Mouse (Mus musculus): Measurements from ENCODE around the gene Chd3. TPM values are rescaled to one million over a fixed set of nuclear protein-coding genes. Genes with fewer than 3 reads are reported as not detected.
A peak's percentile ranks its signal among the peaks of the same experiment; 100 is the strongest.

Gene Chd3
- polyA plus RNA-seq, 1 experiment from 2014 or later, result 53.0 TPM

DNA sequence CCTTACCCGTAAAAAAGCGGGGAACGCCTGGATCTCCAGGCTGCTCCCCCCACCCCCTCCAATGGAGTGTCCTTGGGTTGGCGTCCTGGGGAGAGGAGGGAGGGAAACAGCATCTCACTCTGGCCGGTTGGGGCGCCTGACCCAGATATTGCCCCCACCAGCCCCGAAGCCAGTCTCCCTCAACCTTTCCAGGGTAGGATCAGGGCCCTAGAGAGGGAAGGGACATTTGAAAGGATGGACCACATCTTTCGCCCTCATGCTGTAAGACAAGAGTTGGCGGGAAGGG, 42.1 kb downstream of the Chd3 start:
- 9% methylated on average over 9 of the region's 9 CpGs for WGBS
- no peak overlapping the region; the same call in 1 of the 2 replicates for H3K9ac ChIP-seq (ENCODE audit: low read length)

DNA sequence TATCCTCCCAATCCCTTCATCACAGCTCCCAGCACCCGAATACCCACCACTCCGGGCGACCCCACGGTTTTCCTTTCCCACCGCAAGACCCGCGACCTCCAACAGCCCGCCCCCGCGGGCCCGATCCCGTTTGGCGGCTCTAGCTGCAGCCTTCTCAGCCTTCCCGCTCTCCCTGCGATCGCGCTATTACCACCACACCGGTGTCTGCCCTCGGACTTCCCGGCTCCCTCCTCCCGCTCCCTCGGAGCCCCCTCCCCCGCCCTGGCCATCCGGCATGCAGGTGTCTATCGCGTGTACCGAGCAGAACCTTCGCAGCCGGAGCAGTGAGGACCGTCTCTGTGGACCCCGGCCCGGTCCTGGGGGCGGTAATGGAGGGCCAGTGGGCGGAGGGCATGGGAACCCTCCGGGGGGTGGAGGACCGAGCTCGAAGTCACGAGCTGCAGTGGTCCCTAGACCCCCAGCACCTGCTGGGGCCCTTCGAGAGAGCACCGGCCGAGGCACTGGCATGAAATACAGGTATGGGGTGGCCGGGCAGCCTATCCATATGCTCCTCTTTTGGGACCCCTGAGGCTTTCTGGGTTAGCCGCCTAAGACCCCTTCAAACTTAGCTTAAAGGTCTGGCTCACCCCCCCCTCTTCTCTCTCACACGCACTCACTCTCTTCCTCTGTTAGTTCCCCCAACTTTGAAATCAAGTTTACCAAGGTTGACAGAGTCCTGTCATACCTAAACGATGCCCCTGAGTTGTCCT, 42.6 kb downstream of the Chd3 start:
- Histone ChIP-seq H3K27me3 (ENCODE audit: control insufficient read depth, insufficient read depth, low read length) (peaks cover 13% of the 10 kb centered on the region; the same call in 1 of the 2 replicates), H3K4me3 (ENCODE audit: low read depth, low read length) (peak overlapping the region; percentile 50), H3K9me3 (ENCODE audit: control insufficient read depth, low read length) (no peaks in the 10 kb centered on the region), H3K36me3 (ENCODE audit: control insufficient read depth, insufficient read depth, low read length) (no peaks in the 10 kb centered on the region), H3K9ac (ENCODE audit: low read length) (peak overlapping the region; percentile 63), H3K27ac (ENCODE audit: low read depth, low read length) (no peak overlapping the region), H3K4me1 (replicated peaks; ENCODE audit: control insufficient read depth, insufficient read depth, low read length) (peaks cover 21% of the 10 kb centered on the region), H3K4me2 (ENCODE audit: low read depth, low read length, severe bottlenecking) (peak overlapping the region; percentile 82)
- ATAC-seq (replicated peaks; ENCODE audit: low FRiP score) (peak; percentile 15; the same call in 1 of the 2 replicates), DNase-seq (ENCODE audit: low spot score) (no peak)
- under 1% methylated on average over 45 of the region's 45 CpGs for WGBS

More for the DNA sequence above, 42.1 kb downstream of the Chd3 start:
- H3K4me1 ChIP-seq (replicated peaks; ENCODE audit: control insufficient read depth, insufficient read depth, low read length), result peaks cover 21% of the 10 kb centered on the region
- H3K4me3 ChIP-seq (ENCODE audit: low read depth, low read length), result peak overlapping the region; percentile 50
- DNase-seq (ENCODE audit: low spot score), result no peak
- H3K27ac ChIP-seq (ENCODE audit: low read depth, low read length), result no peak overlapping the region
- H3K9me3 ChIP-seq (ENCODE audit: control insufficient read depth, low read length), result no peaks in the 10 kb centered on the region
- peak overlapping the region; percentile 82; the same call in 1 of the 2 replicates for H3K4me2 ChIP-seq (ENCODE audit: low read depth, low read length, severe bottlenecking)
- ATAC-seq (replicated peaks; ENCODE audit: low FRiP score), result no peak
- peaks cover 13% of the 10 kb centered on the region; the same call in 1 of the 2 replicates for H3K27me3 ChIP-seq (ENCODE audit: control insufficient read depth, insufficient read depth, low read length)
- H3K36me3 ChIP-seq (ENCODE audit: control insufficient read depth, insufficient read depth, low read length), result no peaks in the 10 kb centered on the region

DNA sequence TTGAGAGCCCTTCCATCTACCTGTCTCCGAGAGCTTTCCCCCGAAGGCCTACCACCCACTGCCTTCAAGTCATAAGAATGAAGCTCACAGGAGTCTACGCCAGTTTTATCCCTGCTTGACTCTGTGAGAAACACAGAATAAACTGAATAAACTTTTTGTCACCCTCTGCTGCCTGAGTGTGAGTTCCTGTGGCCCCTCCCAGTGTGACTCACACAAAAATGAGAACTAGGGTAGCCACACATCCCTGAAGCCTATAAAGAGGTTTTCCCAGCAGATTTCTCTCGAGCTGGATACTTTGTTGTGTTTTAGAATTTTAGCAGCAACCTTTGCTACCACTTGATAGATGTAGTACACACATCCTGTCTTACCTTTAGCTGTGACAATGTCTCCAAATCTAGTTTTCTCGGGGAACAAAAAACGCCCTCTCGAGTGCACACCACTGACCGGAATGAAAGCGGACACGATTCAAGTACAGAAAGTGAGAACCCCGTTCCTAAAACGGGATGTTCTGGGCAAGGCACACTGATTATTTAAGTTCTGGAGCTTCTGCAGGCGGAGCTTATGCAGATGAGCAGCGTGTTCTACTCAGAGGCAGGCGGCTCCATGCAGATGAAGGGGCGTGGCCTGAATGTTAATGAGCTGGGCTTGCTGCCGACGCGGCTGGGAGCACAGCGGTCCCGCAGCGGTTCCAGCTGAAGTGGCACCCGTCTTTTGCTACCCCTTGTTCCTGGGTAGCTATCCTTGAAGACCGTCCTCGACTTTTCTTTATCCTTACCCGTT, 43.4 kb downstream of the Chd3 start, which contains the start of gene Kcnab3:
Gene Kcnab3, plus strand, starts transcription at position 631 of the 780 bp plus-strand sequence.
- peaks cover 13% of the 10 kb centered on the region; the same call in 1 of the 2 replicates for H3K27me3 ChIP-seq (ENCODE audit: control insufficient read depth, insufficient read depth, low read length)
- WGBS, result 10% methylated on average over 26 of the region's 26 CpGs
- H3K9ac ChIP-seq (ENCODE audit: low read length), result peak within 1 kb of the TSS; percentile 63
- H3K27ac ChIP-seq (ENCODE audit: low read depth, low read length), result no peak within 1 kb of the TSS
- peaks cover 18% of the 10 kb centered on the region for H3K4me1 ChIP-seq (replicated peaks; ENCODE audit: control insufficient read depth, insufficient read depth, low read length)
- H3K9me3 ChIP-seq (ENCODE audit: control insufficient read depth, low read length), result no peaks in the 10 kb centered on the region
- no peaks in the 10 kb centered on the region for H3K36me3 ChIP-seq (ENCODE audit: control insufficient read depth, insufficient read depth, low read length)
- DNase-seq (ENCODE audit: low spot score), result peak; percentile 88
- H3K4me3 ChIP-seq (ENCODE audit: low read depth, low read length), result peak within 1 kb of the TSS; percentile 50
- peak within 1 kb of the TSS; percentile 82 for H3K4me2 ChIP-seq (ENCODE audit: low read depth, low read length, severe bottlenecking)
- peak; percentile 68 for ATAC-seq (replicated peaks; ENCODE audit: low FRiP score)

- ATAC-seq (replicated peaks; ENCODE audit: low FRiP score) (no peak), DNase-seq (ENCODE audit: low spot score) (no peak)
- WGBS, result 86% methylated on average over 6 of the region's 6 CpGs
- Histone ChIP-seq H3K27ac (ENCODE audit: low read depth, low read length) (no peak overlapping the region), H3K36me3 (ENCODE audit: control insufficient read depth, insufficient read depth, low read length) (no peaks in the 10 kb centered on the region; the same call in 1 of the 2 replicates), H3K9ac (ENCODE audit: low read length) (no peak overlapping the region; the same call in 1 of the 2 replicates), H3K4me3 (ENCODE audit: low read depth, low read length) (0 out of 2 replicates have a peak overlapping the region, but pooled peaks have one; percentile 61), H3K9me3 (ENCODE audit: control insufficient read depth, low read length) (no peaks in the 10 kb centered on the region), H3K4me1 (replicated peaks; ENCODE audit: control insufficient read depth, insufficient read depth, low read length) (peaks cover 18% of the 10 kb centered on the region), H3K4me2 (ENCODE audit: low read depth, low read length, severe bottlenecking) (peak overlapping the region; percentile 87), H3K27me3 (ENCODE audit: control insufficient read depth, insufficient read depth, low read length) (peaks cover 13% of the 10 kb centered on the region; the same call in 1 of the 2 replicates)
These were observed 44.5 kb downstream of the Chd3 start for GRCm38 (mm10) chr11:69324749-69325148.

- ATAC-seq (replicated peaks; ENCODE audit: low FRiP score), result peak; percentile 88
- peak within 1 kb of the TSS; percentile 85 for H3K27ac ChIP-seq (ENCODE audit: low read depth, low read length)
- no peaks in the 10 kb centered on the region; the same call in 1 of the 2 replicates for H3K36me3 ChIP-seq (ENCODE audit: control insufficient read depth, insufficient read depth, low read length)
- under 1% methylated on average over 30 of the region's 30 CpGs for WGBS
- peak within 1 kb of the TSS; percentile 86 for H3K9ac ChIP-seq (ENCODE audit: low read length)
- peaks cover 13% of the 10 kb centered on the region; the same call in 1 of the 2 replicates for H3K27me3 ChIP-seq (ENCODE audit: control insufficient read depth, insufficient read depth, low read length)
- DNase-seq (ENCODE audit: low spot score), result peak; percentile 100
- H3K4me1 ChIP-seq (replicated peaks; ENCODE audit: control insufficient read depth, insufficient read depth, low read length), result peaks cover 18% of the 10 kb centered on the region
- H3K9me3 ChIP-seq (ENCODE audit: control insufficient read depth, low read length), result no peaks in the 10 kb centered on the region
- H3K4me2 ChIP-seq (ENCODE audit: low read depth, low read length, severe bottlenecking), result peak within 1 kb of the TSS; percentile 87
- H3K4me3 ChIP-seq (ENCODE audit: low read depth, low read length), result peak within 1 kb of the TSS; percentile 61
These were observed 45.5 kb downstream of the Chd3 start, which contains the start of the genes Cntrob and Trappc1 for GRCm38 (mm10) chr11:69323667-69324111. TSS of gene Cntrob (minus strand) at chr11:69323775. TSS of gene Trappc1 (plus strand) at chr11:69323980.

DNA sequence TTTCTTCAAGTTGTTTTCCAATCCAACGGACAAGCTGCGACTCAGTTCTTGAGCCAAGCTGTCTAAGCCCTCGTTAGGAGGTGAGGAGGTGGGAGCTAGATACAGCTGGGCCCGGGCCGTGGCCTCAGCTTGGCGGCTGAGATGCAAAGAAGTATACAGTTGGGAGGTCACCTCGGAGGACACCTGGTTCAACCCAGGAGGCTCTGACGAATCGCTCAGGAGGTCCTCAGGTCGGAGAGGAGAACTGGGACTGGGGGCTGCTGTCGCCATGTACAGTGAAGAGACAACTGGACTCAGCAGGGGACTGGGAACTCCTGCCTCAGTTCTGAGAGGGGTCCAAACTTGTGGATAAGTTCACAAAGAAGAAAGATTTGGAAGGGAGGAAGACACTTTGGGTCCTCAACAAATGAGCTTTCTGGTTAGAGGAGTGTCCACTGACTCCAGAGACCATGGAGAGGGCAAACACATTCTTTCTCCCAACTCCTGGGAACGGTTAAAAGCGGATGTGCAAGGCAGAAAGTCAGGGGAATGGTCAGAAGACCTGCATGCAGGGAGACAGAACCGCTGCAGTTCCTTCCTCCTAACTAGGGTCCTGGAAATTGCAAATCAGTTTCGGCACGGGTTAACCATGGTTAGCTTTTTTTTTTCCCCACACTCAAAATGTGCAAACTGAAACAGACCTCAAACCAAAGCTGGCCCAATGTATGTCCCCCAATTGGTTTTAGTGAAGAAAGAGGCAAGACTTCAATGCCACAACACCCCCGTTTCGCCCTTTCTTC, 46.3 kb downstream of the Chd3 start:
- H3K27ac ChIP-seq (ENCODE audit: low read depth, low read length), result peak overlapping the region; percentile 85
- H3K4me3 ChIP-seq (ENCODE audit: low read depth, low read length), result peak overlapping the region; percentile 61
- ATAC-seq (replicated peaks; ENCODE audit: low FRiP score), result no peak
- WGBS, result 21% methylated on average over 18 of the region's 18 CpGs
- no peak for DNase-seq (ENCODE audit: low spot score)
- H3K4me2 ChIP-seq (ENCODE audit: low read depth, low read length, severe bottlenecking), result peak overlapping the region; percentile 87
- H3K4me1 ChIP-seq (replicated peaks; ENCODE audit: control insufficient read depth, insufficient read depth, low read length), result peaks cover 18% of the 10 kb centered on the region
- peak overlapping the region; percentile 86 for H3K9ac ChIP-seq (ENCODE audit: low read length)
- H3K27me3 ChIP-seq (ENCODE audit: control insufficient read depth, insufficient read depth, low read length), result peaks cover 11% of the 10 kb centered on the region; the same call in 1 of the 2 replicates
- no peaks in the 10 kb centered on the region for H3K9me3 ChIP-seq (ENCODE audit: control insufficient read depth, low read length)
- H3K36me3 ChIP-seq (ENCODE audit: control insufficient read depth, insufficient read depth, low read length), result no peaks in the 10 kb centered on the region; the same call in 1 of the 2 replicates

DNA sequence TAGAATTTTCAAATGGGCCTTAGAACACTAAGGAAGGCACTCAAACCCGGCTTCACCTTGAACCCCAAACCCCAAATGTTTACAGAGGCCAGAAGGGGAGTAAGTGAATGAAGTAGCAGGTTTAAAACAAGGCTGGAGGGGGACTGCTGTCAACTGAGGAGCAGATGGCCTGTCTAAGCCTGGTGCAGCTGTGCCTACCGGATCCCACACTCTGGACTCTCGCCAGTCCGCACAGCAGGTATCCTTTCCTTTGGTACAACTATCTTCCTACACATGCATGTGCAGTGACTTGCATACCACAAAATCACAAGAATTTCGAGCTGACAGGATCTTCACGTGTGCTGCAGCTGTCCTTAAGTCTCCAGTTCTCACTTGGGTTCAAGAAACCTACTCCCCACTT, 47.2 kb downstream of the Chd3 start:
- Histone ChIP-seq H3K27ac (ENCODE audit: low read depth, low read length) (no peak overlapping the region), H3K4me2 (ENCODE audit: low read depth, low read length, severe bottlenecking) (peak overlapping the region; percentile 87; the same call in 1 of the 2 replicates), H3K9me3 (ENCODE audit: control insufficient read depth, low read length) (no peaks in the 10 kb centered on the region), H3K4me3 (ENCODE audit: low read depth, low read length) (peak overlapping the region; percentile 61), H3K9ac (ENCODE audit: low read length) (peak overlapping the region; percentile 86), H3K36me3 (ENCODE audit: control insufficient read depth, insufficient read depth, low read length) (no peaks in the 10 kb centered on the region; the same call in 1 of the 2 replicates), H3K4me1 (replicated peaks; ENCODE audit: control insufficient read depth, insufficient read depth, low read length) (peaks cover 18% of the 10 kb centered on the region), H3K27me3 (ENCODE audit: control insufficient read depth, insufficient read depth, low read length) (peaks cover 6% of the 10 kb centered on the region; the same call in 1 of the 2 replicates)
- DNase-seq (ENCODE audit: low spot score), result no peak
- no peak for ATAC-seq (replicated peaks; ENCODE audit: low FRiP score)
- WGBS, result 77% methylated on average over 6 of the region's 6 CpGs
